Mouse (Mus musculus) intestine, embryonic 14.5 days (tissue): ENCODE measurements around the gene Slc9a1. TPM values are rescaled to one million over a fixed set of nuclear protein-coding genes. Genes with fewer than 3 reads are reported as not detected.
A peak's percentile ranks its signal among the peaks of the same experiment; 100 is the strongest.

Source experiments
- ATAC-seq: fragments of 200-750 bp; cut with Nextera tagmentation; replicated peaks from 2 replicates; pipeline ENCODE4 v1.8.0; 2017; ENCODE audit warnings: low read depth, moderate number of reproducible peaks, moderate TSS enrichment, moderate library complexity; ENCODE audit not compliant: low FRiP score, low TSS enrichment
- DNase-seq: peaks from one replicate; pipeline ENCODE4 v3.0.0-alpha.2; 2018; ENCODE audit warnings: low spot score
- H3K27ac ChIP-seq: fragments of 300-500 bp; sonication (generic); 2 replicates; pipeline ENCODE4 v1.5.1; 2014; ENCODE audit warnings: low read depth, mild to moderate bottlenecking, control low read depth
- H3K27me3 ChIP-seq: fragments of 300-500 bp; sonication (generic); replicated peaks from 2 replicates; pipeline ENCODE4 v1.6.1; 2014; ENCODE audit warnings: low read length, control low read depth; ENCODE audit not compliant: control insufficient read depth, insufficient read depth
- H3K36me3 ChIP-seq: fragments of 300-500 bp; sonication (generic); 2 replicates; pipeline ENCODE4 v1.6.1; 2014; ENCODE audit warnings: low read length, control low read depth; ENCODE audit not compliant: control insufficient read depth, insufficient read depth
- H3K4me1 ChIP-seq: fragments of 300-500 bp; sonication (generic); replicated peaks from 2 replicates; pipeline ENCODE4 v1.6.1; 2014; ENCODE audit warnings: low read length, control low read depth, mixed read lengths; ENCODE audit not compliant: control insufficient read depth, insufficient read depth
- H3K4me2 ChIP-seq: fragments of 300-500 bp; sonication (generic); 2 replicates; pipeline ENCODE4 v1.6.1; 2014; ENCODE audit warnings: low read length
- H3K4me3 ChIP-seq: fragments of 300-500 bp; sonication (generic); 2 replicates; pipeline ENCODE4 v1.5.1; 2014; ENCODE audit warnings: low read depth, low read length, control low read depth, mixed read lengths
- H3K9ac ChIP-seq: fragments of 300-500 bp; sonication (generic); 2 replicates; pipeline ENCODE4 v1.6.1; 2014; ENCODE audit warnings: mild to moderate bottlenecking, low read length
- H3K9me3 ChIP-seq: fragments of 300-500 bp; sonication (generic); 2 replicates; pipeline ENCODE4 v1.6.1; 2016; ENCODE audit warnings: low read length, control low read depth; ENCODE audit not compliant: control insufficient read depth
- WGBS: fragments of 180-500 bp; shearing (Covaris S2); extraction: QIAGEN DNeasy Blood & Tissue Kit; methylation state at CpG from one replicate; pipeline ENCODE4 v1.1.7; 2014; 5-methylcytosine and 5-hydroxymethylcytosine counted together
- polyA plus RNA-seq: library from polyadenylated mRNA; unstranded; fragments of >200 nt; fragmentation: Nextera tagmentation; extraction: Ambion mirVana; gene quantifications from 2 replicates; pipeline ENCODE4 v1.2.1, GENCODE M21; 2014

Slc9a1 gene
- polyA plus RNA-seq, 1 experiment from 2014 or later = 11.6 TPM

GRCm38 (mm10) chr4:133443085-133443484 is 73.6 kb downstream of the Slc9a1 start:
- Histone ChIP-seq H3K4me1 (peaks cover 20% of the 10 kb centered on the region), H3K4me3 (no peak overlapping the region), H3K9ac (no peak overlapping the region), H3K9me3 (no peaks in the 10 kb centered on the region), H3K4me2 (no peak overlapping the region), H3K27ac (no peak overlapping the region), H3K27me3 (no peaks in the 10 kb centered on the region), H3K36me3 (no peaks in the 10 kb centered on the region)
- DNase-seq (no peak), ATAC-seq (no peak)
- 74% methylated on average over 5 of the region's 5 CpGs for WGBS

- ATAC-seq = no peak
- DNase-seq = no peak
- Histone ChIP-seq H3K27ac (no peak overlapping the region), H3K27me3 (no peaks in the 10 kb centered on the region), H3K9me3 (no peaks in the 10 kb centered on the region), H3K9ac (no peak overlapping the region), H3K4me1 (peaks cover 11% of the 10 kb centered on the region), H3K4me2 (no peak overlapping the region), H3K4me3 (no peak overlapping the region), H3K36me3 (no peaks in the 10 kb centered on the region)
- WGBS = 80% methylated on average over 5 of the region's 5 CpGs
Measured at GRCm38 (mm10) chr4:133445727-133446126, 76.2 kb downstream of the Slc9a1 start.

- H3K4me2 ChIP-seq = no peak overlapping the region
- H3K27ac ChIP-seq = no peak overlapping the region
- no peak overlapping the region for H3K9ac ChIP-seq
- no peak overlapping the region for H3K4me3 ChIP-seq
- peaks cover 10% of the 10 kb centered on the region; the same call in 1 of the 2 replicates for H3K4me1 ChIP-seq
- H3K36me3 ChIP-seq = no peaks in the 10 kb centered on the region
- DNase-seq (no peak), ATAC-seq (no peak)
- WGBS = 55% methylated on average over 5 of the region's 5 CpGs
- no peaks in the 10 kb centered on the region for H3K27me3 ChIP-seq
- no peaks in the 10 kb centered on the region for H3K9me3 ChIP-seq
Measured at GRCm38 (mm10) chr4:133447366-133447765, 77.9 kb downstream of the Slc9a1 start.

GRCm38 (mm10) chr4:133447967-133448366 is 78.5 kb downstream of the Slc9a1 start:
- WGBS = 80% methylated on average over 11 of the region's 11 CpGs
- no peak overlapping the region for H3K4me3 ChIP-seq
- no peak for ATAC-seq
- no peaks in the 10 kb centered on the region for H3K9me3 ChIP-seq
- H3K4me2 ChIP-seq = no peak overlapping the region
- H3K4me1 ChIP-seq = peaks cover 10% of the 10 kb centered on the region; the same call in 1 of the 2 replicates
- no peaks in the 10 kb centered on the region for H3K36me3 ChIP-seq
- H3K9ac ChIP-seq = no peak overlapping the region
- no peak for DNase-seq
- H3K27ac ChIP-seq = peak overlapping the region; percentile 43; the same call in 1 of the 2 replicates
- H3K27me3 ChIP-seq = no peaks in the 10 kb centered on the region

- 53% methylated on average over 8 of the region's 8 CpGs for WGBS
Measured at GRCm38 (mm10) chr4:133448708-133449388, 79.3 kb downstream of the Slc9a1 start.

GRCm38 (mm10) chr4:133449726-133450125 is 80.2 kb downstream of the Slc9a1 start:
- ATAC-seq (no peak), DNase-seq (peak; percentile 86)
- H3K27ac ChIP-seq = peak overlapping the region; percentile 64; the same call in 1 of the 2 replicates
- 15% methylated on average over 13 of the region's 13 CpGs for WGBS
- no peaks in the 10 kb centered on the region for H3K27me3 ChIP-seq
- no peak overlapping the region for H3K9ac ChIP-seq
- H3K4me1 ChIP-seq = peaks cover 10% of the 10 kb centered on the region; the same call in 1 of the 2 replicates
- no peaks in the 10 kb centered on the region for H3K36me3 ChIP-seq
- H3K9me3 ChIP-seq = no peaks in the 10 kb centered on the region
- no peak overlapping the region for H3K4me3 ChIP-seq
- no peak overlapping the region for H3K4me2 ChIP-seq

More at GRCm38 (mm10) chr4:133448708-133449388, 79.3 kb downstream of the Slc9a1 start:
- no peak for DNase-seq
- no peak overlapping the region for H3K9ac ChIP-seq
- no peaks in the 10 kb centered on the region for H3K36me3 ChIP-seq
- H3K4me2 ChIP-seq = no peak overlapping the region
- peaks cover 10% of the 10 kb centered on the region; the same call in 1 of the 2 replicates for H3K4me1 ChIP-seq
- no peaks in the 10 kb centered on the region for H3K27me3 ChIP-seq
- no peaks in the 10 kb centered on the region for H3K9me3 ChIP-seq
- H3K4me3 ChIP-seq = no peak overlapping the region
- ATAC-seq = peak; percentile 22; the same call in 1 of the 2 replicates
- H3K27ac ChIP-seq = peak overlapping the region; percentile 64

- WGBS = 6% methylated on average over 10 of the region's 10 CpGs
- H3K9me3 ChIP-seq = no peaks in the 10 kb centered on the region
- no peaks in the 10 kb centered on the region for H3K36me3 ChIP-seq
- no peak overlapping the region for H3K27ac ChIP-seq
- ATAC-seq (no peak), DNase-seq (peak; percentile 99)
- H3K4me2 ChIP-seq = no peak overlapping the region
- H3K4me1 ChIP-seq = peaks cover 10% of the 10 kb centered on the region; the same call in 1 of the 2 replicates
- no peaks in the 10 kb centered on the region for H3K27me3 ChIP-seq
- H3K9ac ChIP-seq = no peak overlapping the region
- no peak overlapping the region for H3K4me3 ChIP-seq
Measured at GRCm38 (mm10) chr4:133451536-133451935, 82.0 kb downstream of the Slc9a1 start.

- Histone ChIP-seq H3K4me3 (no peak overlapping the region), H3K4me1 (peaks cover 10% of the 10 kb centered on the region; the same call in 1 of the 2 replicates), H3K9me3 (no peaks in the 10 kb centered on the region), H3K9ac (no peak overlapping the region), H3K27ac (no peak overlapping the region), H3K36me3 (no peaks in the 10 kb centered on the region), H3K4me2 (no peak overlapping the region), H3K27me3 (no peaks in the 10 kb centered on the region)
- ATAC-seq (no peak), DNase-seq (no peak)
- WGBS = 68% methylated on average over 7 of the region's 7 CpGs
Measured at GRCm38 (mm10) chr4:133452433-133452832, 82.9 kb downstream of the Slc9a1 start.

- no peaks in the 10 kb centered on the region for H3K9me3 ChIP-seq
- no peaks in the 10 kb centered on the region; the same call in 1 of the 2 replicates for H3K4me1 ChIP-seq
- ATAC-seq = no peak
- no peak overlapping the region for H3K27ac ChIP-seq
- H3K4me3 ChIP-seq = no peak overlapping the region
- 62% methylated on average over 3 of the region's 3 CpGs for WGBS
- H3K36me3 ChIP-seq = no peaks in the 10 kb centered on the region
- no peaks in the 10 kb centered on the region for H3K27me3 ChIP-seq
- no peak for DNase-seq
- no peak overlapping the region for H3K9ac ChIP-seq
- H3K4me2 ChIP-seq = no peak overlapping the region
Measured at GRCm38 (mm10) chr4:133458044-133458443, 88.5 kb downstream of the Slc9a1 start.
